Mouse (Mus musculus): ENCODE data around the gene Jagn1. TPM values are rescaled to one million over a fixed set of nuclear protein-coding genes. Genes with fewer than 3 reads are reported as not detected.
A peak's percentile ranks its signal among the peaks of the same experiment; 100 is the strongest.

Gene Jagn1
- 120 TPM for polyA plus RNA-seq (2021)

DNA sequence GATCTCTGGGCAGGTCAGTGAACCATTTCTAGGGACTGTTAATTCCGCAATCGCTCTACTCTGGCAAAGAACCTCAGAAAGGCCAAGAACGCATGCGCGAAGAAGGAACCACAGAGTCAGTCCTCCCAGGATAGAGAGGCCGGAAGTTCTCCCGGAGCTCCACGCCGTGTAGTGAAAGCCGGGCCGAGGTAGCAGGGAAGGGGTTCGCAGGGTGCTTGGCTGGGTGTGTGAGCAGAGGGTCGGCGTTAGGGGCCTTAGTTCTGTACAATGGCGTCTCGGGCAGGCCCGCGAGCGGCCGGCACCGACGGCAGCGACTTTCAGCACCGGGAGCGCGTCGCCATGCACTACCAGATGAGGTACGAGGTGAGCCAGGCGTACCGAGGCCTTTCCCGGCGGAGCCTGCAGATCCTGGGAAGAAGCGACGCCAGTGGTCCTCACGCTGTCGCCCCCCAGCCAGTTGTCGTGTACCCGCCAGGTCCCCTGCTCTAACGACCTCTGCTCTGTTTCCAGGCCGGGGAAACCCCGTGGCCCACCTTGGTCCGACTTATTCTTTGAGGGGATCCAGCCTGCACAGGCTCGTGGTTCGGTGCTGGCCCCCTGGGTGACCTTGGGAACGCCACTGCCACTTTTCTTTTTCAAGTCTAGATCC is at the start of gene Jagn1:
Jagn1 (plus strand) TSS at position 128 of the 649 bp plus-strand sequence.
- no peaks in the 10 kb centered on the region for H3K27me3 ChIP-seq
- DNase-seq (ENCODE audit: low read depth, low spot score) (no peak), ATAC-seq (peak; percentile 60)
- POLR2A ChIA-PET = interaction anchor here (1.9 kb wide), 1 partner anchor 28 kb away, joined by 10 read pairs; the partner anchor contains the start of gene Il17rc
- no peak for TF ChIP-seq CTCF (IDR thresholded peaks at IDR 0.05)
- CTCF ChIA-PET = interaction anchor here (1.4 to 7.8 kb wide), 3 partner anchors 25 to 90 kb away, joined by 3 to 82 read pairs (median 5); partner anchors contain the start of gene Il17rc
- in situ Hi-C loops (cut with MboI; ENCODE audit: low pct_unique_long_range_greater_than_20kb) = loop anchor here (5.0 kb wide), 2 partner anchors 40 to 85 kb away; partner anchors contain the start of gene Creld1

DNA sequence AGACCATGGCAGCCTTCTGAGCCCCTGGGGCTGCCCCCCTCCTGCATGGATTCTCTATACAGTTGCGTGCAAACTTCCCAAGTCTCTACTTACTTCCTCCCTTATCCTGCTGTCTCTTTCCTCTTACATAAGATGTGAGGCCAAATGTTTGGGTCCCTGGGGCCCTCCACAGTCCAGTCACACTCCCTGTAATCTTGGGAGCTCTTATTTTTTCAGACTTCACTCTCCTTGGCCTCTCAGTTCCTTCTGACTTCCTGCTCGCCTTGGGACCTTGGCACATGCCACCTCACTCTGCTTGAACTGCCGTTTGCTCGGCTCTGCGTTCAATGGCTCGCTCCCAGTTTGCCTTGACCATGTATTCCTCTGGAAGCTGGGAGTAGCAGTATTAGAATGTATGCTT is 48.4 kb upstream of the Jagn1 start:
- no peak for DNase-seq (ENCODE audit: low read depth, low spot score)
- in situ Hi-C loops (cut with MboI; ENCODE audit: low pct_unique_long_range_greater_than_20kb) = no loop called here
- POLR2A ChIA-PET = no interaction called here

DNA sequence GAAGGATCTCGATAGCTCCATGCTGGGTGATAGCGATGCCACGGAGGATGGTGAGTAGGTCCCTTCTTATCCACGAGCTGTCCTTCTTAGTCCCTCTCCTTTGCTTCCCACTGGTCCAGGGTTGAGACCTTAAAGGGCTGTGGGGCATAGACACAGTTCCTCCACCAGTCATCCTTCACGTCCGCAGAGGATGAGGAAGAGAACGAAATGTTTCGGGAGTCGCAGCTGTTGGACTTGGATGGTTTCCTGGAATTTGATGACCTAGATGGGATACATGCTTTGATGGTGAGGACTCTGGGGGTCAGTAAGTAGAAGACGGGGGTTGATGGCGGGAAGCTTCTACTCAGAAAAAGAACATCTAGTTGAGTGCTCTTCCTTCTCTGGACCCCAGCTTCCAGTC is 47.6 kb upstream of the Jagn1 start:
- DNase-seq (ENCODE audit: low read depth, low spot score) (no peak), ATAC-seq (no peak)
- no peaks in the 10 kb centered on the region for H3K27me3 ChIP-seq
- in situ Hi-C loops (cut with MboI; ENCODE audit: low pct_unique_long_range_greater_than_20kb) = no loop called here
- no peak for TF ChIP-seq CTCF (IDR thresholded peaks at IDR 0.05)
- POLR2A ChIA-PET = no interaction called here
- CTCF ChIA-PET = no interaction called here

More for the DNA sequence above, 48.4 kb upstream of the Jagn1 start:
- ATAC-seq = no peak
- CTCF ChIA-PET = no interaction called here
- H3K27me3 ChIP-seq = no peaks in the 10 kb centered on the region
- no peak for TF ChIP-seq CTCF (IDR thresholded peaks at IDR 0.05)

DNA sequence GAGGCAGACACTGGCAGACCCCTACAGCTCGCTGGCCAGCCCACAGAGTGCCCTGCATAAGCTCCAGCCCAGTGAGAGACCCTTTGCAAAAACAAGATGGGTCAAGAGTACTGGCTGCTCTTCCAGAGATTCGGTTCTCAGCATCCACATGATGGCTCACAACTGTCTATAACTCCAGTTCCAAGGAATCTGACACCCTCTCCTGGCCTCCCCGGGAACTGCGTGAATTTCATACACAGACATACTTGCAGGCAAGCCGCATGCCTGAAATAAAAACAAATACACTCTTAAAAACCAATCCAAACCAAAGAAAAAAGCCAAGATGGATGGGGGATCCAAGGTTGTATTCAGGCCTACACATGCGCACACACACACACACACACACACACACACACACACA is 46.9 kb upstream of the Jagn1 start:
- no peak for TF ChIP-seq CTCF (IDR thresholded peaks at IDR 0.05)
- DNase-seq (ENCODE audit: low read depth, low spot score) = no peak
- no peaks in the 10 kb centered on the region for H3K27me3 ChIP-seq
- no peak for ATAC-seq
- ChIA-PET CTCF (no interaction called here), POLR2A (interaction anchor here (0.6 kb wide), 1 partner anchor 13 kb away, joined by 3 read pairs; no protein-coding TSS in a partner anchor)
- in situ Hi-C loops (cut with MboI; ENCODE audit: low pct_unique_long_range_greater_than_20kb) = no loop called here

DNA sequence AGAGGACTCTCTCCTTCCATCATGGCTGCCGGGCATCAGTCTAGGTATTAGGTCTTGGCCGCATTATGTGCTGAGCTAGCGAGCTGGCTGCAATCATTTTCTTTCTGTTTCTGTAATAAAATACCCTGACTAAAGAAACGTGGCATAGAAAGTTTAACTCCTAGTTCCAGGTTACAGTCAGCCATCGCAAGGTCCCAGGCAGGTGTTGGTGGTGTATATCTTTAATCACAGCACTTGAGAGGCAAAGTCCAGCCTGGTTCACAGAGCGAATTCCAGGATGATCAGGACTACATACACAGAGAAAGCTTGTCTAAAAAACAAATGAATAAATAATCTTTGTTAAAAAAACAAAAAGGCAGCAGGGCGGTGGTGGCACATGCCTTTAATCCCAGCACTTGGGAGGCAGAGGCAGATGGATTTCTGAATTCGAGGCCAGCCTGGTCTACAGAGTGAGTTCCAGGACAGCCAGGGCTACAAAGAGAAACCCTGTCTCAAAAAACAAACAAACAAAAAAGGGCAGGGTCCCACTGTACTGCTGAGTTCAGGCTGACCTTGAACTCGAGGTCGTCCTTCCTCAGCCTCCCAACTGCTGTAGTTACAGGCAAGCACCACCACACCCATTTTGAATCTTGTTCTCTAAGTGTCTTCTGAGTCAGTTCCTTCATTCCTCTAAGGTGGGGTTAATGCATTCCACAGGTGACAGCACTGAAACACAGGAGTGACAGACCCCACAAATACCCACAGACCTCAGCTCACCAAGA is 45.9 kb upstream of the Jagn1 start:
- no peak for DNase-seq (ENCODE audit: low read depth, low spot score)
- no peak for ATAC-seq
- in situ Hi-C loops (cut with MboI; ENCODE audit: low pct_unique_long_range_greater_than_20kb) = no loop called here
- ChIA-PET POLR2A (no interaction called here), CTCF (no interaction called here)
- TF ChIP-seq CTCF (IDR thresholded peaks at IDR 0.05) = no peak
- no peaks in the 10 kb centered on the region for H3K27me3 ChIP-seq

DNA sequence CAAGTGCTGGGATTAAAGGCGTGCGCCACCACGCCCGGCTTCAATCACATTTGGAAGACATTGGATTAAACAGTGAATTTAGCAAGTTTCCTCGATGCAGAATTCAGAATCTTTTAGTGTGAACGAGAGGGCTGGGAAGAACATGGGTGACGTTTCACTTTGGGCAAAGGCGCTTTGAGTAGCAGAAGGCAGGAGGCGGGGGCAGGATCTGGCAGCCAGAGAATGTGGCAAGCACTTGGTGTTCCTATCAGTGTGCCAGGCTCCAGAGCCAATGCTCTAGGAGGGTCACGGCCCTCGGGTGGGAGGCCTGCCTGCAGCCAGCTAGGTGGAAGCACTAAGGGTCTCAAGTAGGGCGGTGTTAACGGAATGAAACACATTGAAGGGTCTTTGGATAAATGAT is 40.3 kb upstream of the Jagn1 start:
- ATAC-seq = no peak
- POLR2A ChIA-PET = no interaction called here
- no peak for TF ChIP-seq CTCF (IDR thresholded peaks at IDR 0.05)
- in situ Hi-C loops (cut with MboI; ENCODE audit: low pct_unique_long_range_greater_than_20kb) = no loop called here
- CTCF ChIA-PET = interaction anchor here (1.4 to 1.8 kb wide), 2 partner anchors 10 to 11 kb away, joined by 3 to 5 read pairs; no protein-coding TSS in a partner anchor
- no peaks in the 10 kb centered on the region for H3K27me3 ChIP-seq
- no peak for DNase-seq (ENCODE audit: low read depth, low spot score)

DNA sequence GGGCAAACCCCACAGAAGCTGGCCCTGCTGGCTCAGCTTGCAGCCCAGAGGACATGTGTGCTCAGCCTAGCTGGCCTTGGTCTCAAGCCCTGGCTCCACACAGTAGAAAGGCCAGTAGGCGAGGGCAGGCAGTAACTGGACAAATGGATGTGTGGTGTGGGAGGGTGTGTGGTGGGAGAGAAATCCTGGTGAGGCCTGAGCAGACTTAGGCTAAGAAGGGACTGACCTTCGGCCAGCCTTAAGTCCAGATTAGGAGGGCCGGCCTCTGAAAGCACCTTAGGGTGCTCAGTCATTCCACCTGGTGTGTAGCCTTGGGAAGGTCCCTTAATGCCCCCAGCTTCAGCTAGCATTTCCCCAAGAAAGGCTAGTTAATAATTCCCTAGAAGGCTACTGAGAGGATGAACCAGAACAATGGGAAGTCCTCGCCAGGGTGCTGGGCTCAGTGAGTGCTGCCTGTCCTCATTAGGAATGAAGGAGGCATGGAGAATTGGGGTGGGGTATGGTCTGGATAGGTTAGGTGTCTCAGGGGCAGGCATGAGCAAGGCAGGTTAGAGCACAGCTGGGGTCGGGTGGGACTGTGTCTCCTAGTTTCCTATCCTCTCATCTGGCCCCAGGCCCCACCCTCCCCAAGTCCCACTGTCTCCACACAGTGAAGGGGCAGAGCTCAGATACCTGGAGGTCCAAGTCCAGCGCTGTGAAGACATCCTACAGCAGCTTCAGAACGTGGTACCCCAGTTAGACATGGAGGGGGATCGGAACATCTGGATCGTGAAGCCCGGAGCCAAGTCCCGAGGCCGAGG is 37.5 kb upstream of the Jagn1 start:
- H3K27me3 ChIP-seq = no peaks in the 10 kb centered on the region
- ChIA-PET CTCF (interaction anchor here (0.7 to 2.5 kb wide), 3 partner anchors 15 to 65 kb away, joined by 3 to 6 read pairs (median 3); no protein-coding TSS in a partner anchor), POLR2A (interaction anchor here (0.9 kb wide), 1 partner anchor 15 kb away, joined by 4 read pairs; no protein-coding TSS in a partner anchor)
- no peak for TF ChIP-seq CTCF (IDR thresholded peaks at IDR 0.05)
- peak; percentile 72 for ATAC-seq
- peak; percentile 19 for DNase-seq (ENCODE audit: low read depth, low spot score)
- in situ Hi-C loops (cut with MboI; ENCODE audit: low pct_unique_long_range_greater_than_20kb) = no loop called here

DNA sequence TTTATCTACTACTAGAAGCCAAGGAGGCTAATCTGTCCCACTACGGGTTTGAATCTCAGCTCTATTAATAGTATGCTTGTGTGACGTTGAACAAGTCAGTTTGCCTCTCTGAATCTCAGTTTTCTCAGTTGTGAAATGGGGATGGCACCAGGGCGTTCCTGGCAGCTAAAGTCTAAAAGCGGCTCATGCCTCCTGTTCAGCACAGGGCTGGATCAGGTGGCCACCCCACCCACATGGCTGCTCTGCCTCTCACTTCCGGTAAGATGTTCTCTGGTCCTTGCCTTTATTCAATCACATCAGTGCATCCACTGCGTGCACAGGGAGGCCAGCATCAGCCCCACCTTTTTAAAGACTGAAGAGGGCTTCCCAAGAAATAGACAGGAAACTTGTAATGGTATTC is 36.9 kb upstream of the Jagn1 start:
- in situ Hi-C loops (cut with MboI; ENCODE audit: low pct_unique_long_range_greater_than_20kb) = no loop called here
- no peak for DNase-seq (ENCODE audit: low read depth, low spot score)
- ChIA-PET CTCF (interaction anchor here (0.7 to 2.5 kb wide), 3 partner anchors 15 to 65 kb away, joined by 3 to 6 read pairs (median 3); no protein-coding TSS in a partner anchor), POLR2A (interaction anchor here (0.7 to 0.9 kb wide), 2 partner anchors 14 to 15 kb away, joined by 3 to 4 read pairs; partner anchors contain the start of gene Rpusd3)
- no peaks in the 10 kb centered on the region for H3K27me3 ChIP-seq
- no peak for TF ChIP-seq CTCF (IDR thresholded peaks at IDR 0.05)
- ATAC-seq = no peak

DNA sequence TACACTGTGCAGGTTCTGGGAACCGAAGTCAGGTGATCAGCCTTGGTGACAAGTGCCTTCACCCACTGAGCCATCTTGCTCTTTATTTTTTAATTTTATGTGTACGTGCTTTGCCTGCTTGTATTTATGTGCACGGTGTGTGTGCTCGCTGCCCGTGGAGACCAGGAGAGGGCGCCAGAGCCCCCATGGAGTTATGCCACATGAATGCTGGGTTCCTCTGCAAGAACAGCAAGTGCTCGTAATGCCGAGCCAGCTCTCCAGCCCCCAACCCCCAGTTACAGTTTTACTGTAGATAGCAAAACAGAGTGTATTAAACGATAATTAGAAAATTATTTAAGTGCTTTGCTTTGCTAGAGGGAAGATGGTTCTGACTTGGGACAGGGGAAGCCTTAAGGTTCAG is 35.7 kb upstream of the Jagn1 start:
- H3K27me3 ChIP-seq = no peaks in the 10 kb centered on the region
- no peak for TF ChIP-seq CTCF (IDR thresholded peaks at IDR 0.05)
- ChIA-PET CTCF (interaction anchor here (0.8 to 1.3 kb wide), 3 partner anchors 13 to 16 kb away, joined by 3 read pairs; partner anchors contain the start of gene Rpusd3), POLR2A (no interaction called here)
- ATAC-seq = no peak
- in situ Hi-C loops (cut with MboI; ENCODE audit: low pct_unique_long_range_greater_than_20kb) = no loop called here
- no peak for DNase-seq (ENCODE audit: low read depth, low spot score)

DNA sequence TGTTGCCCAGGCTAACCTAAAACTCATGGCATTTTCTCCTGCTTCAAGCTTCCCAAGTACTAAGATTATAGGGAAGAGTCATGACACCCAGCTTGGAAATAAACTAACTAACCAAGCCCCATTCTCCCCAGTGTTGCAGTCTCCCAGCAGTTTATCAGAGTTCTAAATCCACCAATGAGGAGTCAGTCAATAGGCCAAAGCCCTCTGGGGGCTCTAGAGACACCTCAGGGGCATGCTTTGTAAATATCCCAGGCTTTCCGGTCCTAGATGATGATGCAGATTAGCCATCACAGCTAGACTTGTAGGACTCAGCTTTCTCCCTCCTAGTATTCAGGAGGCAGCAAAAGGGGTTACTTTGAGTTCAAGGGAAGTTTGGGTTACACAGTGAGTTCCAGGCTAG is 32.4 kb upstream of the Jagn1 start:
- DNase-seq (ENCODE audit: low read depth, low spot score) (no peak), ATAC-seq (no peak)
- POLR2A ChIA-PET = no interaction called here
- CTCF ChIA-PET = no interaction called here
- H3K27me3 ChIP-seq = no peaks in the 10 kb centered on the region
- TF ChIP-seq CTCF (IDR thresholded peaks at IDR 0.05) = no peak
- in situ Hi-C loops (cut with MboI; ENCODE audit: low pct_unique_long_range_greater_than_20kb) = no loop called here
